Mouse (Mus musculus): ENCODE results near the gene Tnfrsf14. TPM values are rescaled to one million over a fixed set of nuclear protein-coding genes. Genes with fewer than 3 reads are reported as not detected.

The Tnfrsf14 gene
- polyA plus RNA-seq (2012; rRNA removed), result 12.1 and 19.4 TPM in 2 replicates

GRCm38 (mm10) chr4:154928395-154929087, at the start of gene Tnfrsf14:
TSS of gene Tnfrsf14 (minus strand) at chr4:154928563.
- no peak for DNase-seq
- Histone ChIP-seq H3K36me3 (ENCODE audit: control insufficient read depth, insufficient read depth, low read length) (no peaks in the 10 kb centered on the region), H3K27me3 (replicated peaks; ENCODE audit: control insufficient read depth, insufficient read depth, low read length) (no peaks in the 10 kb centered on the region), H3K27ac (ENCODE audit: insufficient read depth, low read depth, low read length) (peak within 1 kb of the TSS; percentile 66), H3K4me3 (ENCODE audit: insufficient read depth, low read depth, low read length) (peak within 1 kb of the TSS; percentile 46), H3K4me1 (ENCODE audit: control insufficient read depth, insufficient read depth, low read length) (no peaks in the 10 kb centered on the region)
- TF ChIP-seq POLR2A (IDR thresholded peaks at IDR 0.05; ENCODE audit: low read depth, low read length) (no peak), CTCF (conservative IDR thresholded peaks at IDR 0.05; ENCODE audit: insufficient read depth, insufficient read length, low read depth, low read length) (no peak)
- WGBS, result 55% methylated on average over 12 of the region's 12 CpGs

GRCm38 (mm10) chr4:154974163-154974611, 45.8 kb upstream of the Tnfrsf14 start:
- Histone ChIP-seq H3K4me1 (ENCODE audit: control insufficient read depth, insufficient read depth, low read length) (no peaks in the 10 kb centered on the region), H3K27me3 (replicated peaks; ENCODE audit: control insufficient read depth, insufficient read depth, low read length) (no peaks in the 10 kb centered on the region), H3K36me3 (ENCODE audit: control insufficient read depth, insufficient read depth, low read length) (peaks cover 7% of the 10 kb centered on the region), H3K4me3 (ENCODE audit: insufficient read depth, low read depth, low read length) (no peak overlapping the region), H3K27ac (ENCODE audit: insufficient read depth, low read depth, low read length) (no peak overlapping the region)
- WGBS, result 73% methylated on average over 11 of the region's 11 CpGs
- TF ChIP-seq CTCF (conservative IDR thresholded peaks at IDR 0.05; ENCODE audit: insufficient read depth, insufficient read length, low read depth, low read length) (no peak), POLR2A (IDR thresholded peaks at IDR 0.05; ENCODE audit: low read depth, low read length) (no peak)
- DNase-seq, result peak; percentile 62

- Histone ChIP-seq H3K27ac (ENCODE audit: insufficient read depth, low read depth, low read length) (no peak overlapping the region), H3K4me1 (ENCODE audit: control insufficient read depth, insufficient read depth, low read length) (no peaks in the 10 kb centered on the region), H3K36me3 (ENCODE audit: control insufficient read depth, insufficient read depth, low read length) (peaks cover 7% of the 10 kb centered on the region; the same call in 1 of the 2 replicates), H3K4me3 (ENCODE audit: insufficient read depth, low read depth, low read length) (no peak overlapping the region), H3K27me3 (replicated peaks; ENCODE audit: control insufficient read depth, insufficient read depth, low read length) (no peaks in the 10 kb centered on the region)
- no peak for TF ChIP-seq CTCF (conservative IDR thresholded peaks at IDR 0.05; ENCODE audit: insufficient read depth, insufficient read length, low read depth, low read length)
- no peak for TF ChIP-seq POLR2A (IDR thresholded peaks at IDR 0.05; ENCODE audit: low read depth, low read length)
- WGBS, result 95% methylated on average over 12 of the region's 12 CpGs
- no peak for DNase-seq
Measured at GRCm38 (mm10) chr4:154972546-154972945, 44.2 kb upstream of the Tnfrsf14 start.

GRCm38 (mm10) chr4:154967173-154967572, 38.8 kb upstream of the Tnfrsf14 start:
- peaks cover 7% of the 10 kb centered on the region; the same call in 1 of the 2 replicates for H3K36me3 ChIP-seq (ENCODE audit: control insufficient read depth, insufficient read depth, low read length)
- peaks cover 5% of the 10 kb centered on the region; the same call in 1 of the 2 replicates for H3K4me1 ChIP-seq (ENCODE audit: control insufficient read depth, insufficient read depth, low read length)
- no peak overlapping the region for H3K27ac ChIP-seq (ENCODE audit: insufficient read depth, low read depth, low read length)
- 68% methylated on average over 5 of the region's 5 CpGs for WGBS
- H3K27me3 ChIP-seq (replicated peaks; ENCODE audit: control insufficient read depth, insufficient read depth, low read length), result no peaks in the 10 kb centered on the region
- H3K4me3 ChIP-seq (ENCODE audit: insufficient read depth, low read depth, low read length), result no peak overlapping the region
- DNase-seq, result peak; percentile 59
- TF ChIP-seq CTCF (conservative IDR thresholded peaks at IDR 0.05; ENCODE audit: insufficient read depth, insufficient read length, low read depth, low read length) (peak; percentile 47), POLR2A (IDR thresholded peaks at IDR 0.05; ENCODE audit: low read depth, low read length) (no peak)

- Histone ChIP-seq H3K4me3 (ENCODE audit: insufficient read depth, low read depth, low read length) (no peak overlapping the region), H3K4me1 (ENCODE audit: control insufficient read depth, insufficient read depth, low read length) (peaks cover 5% of the 10 kb centered on the region; the same call in 1 of the 2 replicates), H3K36me3 (ENCODE audit: control insufficient read depth, insufficient read depth, low read length) (peaks cover 7% of the 10 kb centered on the region; the same call in 1 of the 2 replicates), H3K27me3 (replicated peaks; ENCODE audit: control insufficient read depth, insufficient read depth, low read length) (peaks cover 3% of the 10 kb centered on the region; the same call in 1 of the 2 replicates), H3K27ac (ENCODE audit: insufficient read depth, low read depth, low read length) (no peak overlapping the region)
- TF ChIP-seq POLR2A (IDR thresholded peaks at IDR 0.05; ENCODE audit: low read depth, low read length), result no peak
- no peak for TF ChIP-seq CTCF (conservative IDR thresholded peaks at IDR 0.05; ENCODE audit: insufficient read depth, insufficient read length, low read depth, low read length)
- 52% methylated on average over 3 of the region's 3 CpGs for WGBS
- peak; percentile 46 for DNase-seq
Measured at GRCm38 (mm10) chr4:154965856-154966255, 37.5 kb upstream of the Tnfrsf14 start.

- Histone ChIP-seq H3K4me1 (ENCODE audit: control insufficient read depth, insufficient read depth, low read length) (peaks cover 5% of the 10 kb centered on the region; the same call in 1 of the 2 replicates), H3K36me3 (ENCODE audit: control insufficient read depth, insufficient read depth, low read length) (0 out of 2 replicates have a peak, but pooled peaks cover 3% of the 10 kb centered on the region), H3K27ac (ENCODE audit: insufficient read depth, low read depth, low read length) (0 out of 2 replicates have a peak overlapping the region, but pooled peaks have one; percentile 5), H3K4me3 (ENCODE audit: insufficient read depth, low read depth, low read length) (peak overlapping the region; percentile 74), H3K27me3 (replicated peaks; ENCODE audit: control insufficient read depth, insufficient read depth, low read length) (peaks cover 5% of the 10 kb centered on the region; the same call in 1 of the 2 replicates)
- WGBS, result 1% methylated on average over 36 of the region's 36 CpGs
- TF ChIP-seq POLR2A (IDR thresholded peaks at IDR 0.05; ENCODE audit: low read depth, low read length) (no peak), CTCF (conservative IDR thresholded peaks at IDR 0.05; ENCODE audit: insufficient read depth, insufficient read length, low read depth, low read length) (no peak)
- no peak for DNase-seq
Measured at GRCm38 (mm10) chr4:154964581-154965235, 36.3 kb upstream of the Tnfrsf14 start.
